Mouse (Mus musculus) heart, postnatal 4 days (tissue): ENCODE measurements around the gene Mrln. TPM values are rescaled to one million over a fixed set of nuclear protein-coding genes. Genes with fewer than 3 reads are reported as not detected.

Experiments used
- DNase-seq: peaks from one replicate; pipeline ENCODE4 v3.0.0; 2021
- total RNA-seq, 2 experiments: library from RNA; stranded (reverse); gene quantifications; 2 replicates each; pipeline ENCODE4 v1.2.3; 2021

Mrln gene
- total RNA-seq, result under 1 TPM; 0.71 to 0.92 TPM

- DNase-seq, result no peak
Observed at GRCm38 (mm10) chr10:70204505-70205399, at the start of gene Mrln. Gene Mrln, plus strand, starts transcription at chr10:70204664.

- DNase-seq, result peak; percentile 53
Observed at GRCm38 (mm10) chr10:70156431-70157165, 47.9 kb upstream of the Mrln start.

GRCm38 (mm10) chr10:70159651-70160320 is 44.7 kb upstream of the Mrln start:
- no peak for DNase-seq

- DNase-seq, result no peak
Observed at GRCm38 (mm10) chr10:70160811-70161210, 43.7 kb upstream of the Mrln start.

GRCm38 (mm10) chr10:70161504-70161903 is 43.0 kb upstream of the Mrln start:
- no peak for DNase-seq

- DNase-seq, result no peak
Observed at GRCm38 (mm10) chr10:70163681-70164080, 40.8 kb upstream of the Mrln start.

- peak; percentile 58 for DNase-seq
Observed at GRCm38 (mm10) chr10:70165877-70166276, 38.6 kb upstream of the Mrln start.

GRCm38 (mm10) chr10:70166427-70166826 is 38.0 kb upstream of the Mrln start:
- DNase-seq, result no peak

GRCm38 (mm10) chr10:70167625-70168024 is 36.8 kb upstream of the Mrln start:
- DNase-seq, result no peak

- no peak for DNase-seq
Observed at GRCm38 (mm10) chr10:70168396-70168795, 36.1 kb upstream of the Mrln start.

GRCm38 (mm10) chr10:70169044-70169443 is 35.4 kb upstream of the Mrln start:
- DNase-seq, result peak; percentile 73

GRCm38 (mm10) chr10:70173314-70173713 is 31.1 kb upstream of the Mrln start:
- peak; percentile 79 for DNase-seq

- DNase-seq, result no peak
Observed at GRCm38 (mm10) chr10:70174494-70175190, 29.8 kb upstream of the Mrln start.

GRCm38 (mm10) chr10:70180727-70181126 is 23.7 kb upstream of the Mrln start:
- no peak for DNase-seq

GRCm38 (mm10) chr10:70181279-70181972 is 23.0 kb upstream of the Mrln start:
- DNase-seq, result peak; percentile 34

- no peak for DNase-seq
Observed at GRCm38 (mm10) chr10:70183210-70184080, 21.0 kb upstream of the Mrln start.

- peak; percentile 67 for DNase-seq
Observed at GRCm38 (mm10) chr10:70186136-70186535, 18.3 kb upstream of the Mrln start.

- no peak for DNase-seq
Observed at GRCm38 (mm10) chr10:70186586-70186985, 17.9 kb upstream of the Mrln start.

- no peak for DNase-seq
Observed at GRCm38 (mm10) chr10:70189864-70190263, 14.6 kb upstream of the Mrln start.

- no peak for DNase-seq
Observed at GRCm38 (mm10) chr10:70194283-70194682, 10.2 kb upstream of the Mrln start.

GRCm38 (mm10) chr10:70195279-70195678 is 9.2 kb upstream of the Mrln start:
- DNase-seq, result no peak
